Comparison of ENCODE assay signal across 18 mouse cellular contexts in the genomic region with DNA sequence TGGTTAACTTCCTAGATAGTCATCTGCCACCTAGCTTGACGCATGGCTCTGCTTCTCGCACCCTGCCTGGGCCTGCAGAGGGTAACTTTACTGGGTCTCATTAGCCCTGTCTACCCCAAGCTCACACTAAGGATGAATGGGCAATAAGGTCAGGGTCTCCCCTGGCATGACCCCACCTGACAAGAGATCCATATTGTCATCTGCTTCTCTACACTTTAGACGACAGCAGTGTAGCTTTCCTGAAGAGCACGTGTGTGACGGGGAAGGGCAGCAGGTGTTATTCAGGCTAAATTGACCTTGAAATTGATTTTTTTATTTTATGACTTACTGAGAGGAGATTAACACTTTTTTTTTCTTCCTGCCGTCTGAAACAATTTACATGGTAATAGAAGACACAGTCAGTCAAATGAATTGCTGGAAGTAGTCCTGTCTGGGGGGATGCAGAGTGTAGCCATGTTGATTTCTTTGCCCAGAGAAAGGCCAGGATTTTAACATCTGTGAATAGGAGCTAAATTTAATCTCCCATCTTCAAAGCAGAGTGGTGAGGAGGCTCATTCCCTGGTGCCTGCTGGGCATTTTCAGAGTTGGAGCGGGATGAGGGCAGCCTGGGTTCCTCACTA.
A peak's percentile ranks its signal among the peaks of the same experiment; 100 is the strongest.
DNase-seq lines count a peak whose midpoint lies in the region; ATAC-seq and TF ChIP-seq lines count a peak whose summit lies in the region.
"Had no signal": no experiment of that assay in that cellular context is flagged by ENCODE, and none has a peak within 500 bp of the region (broad histone marks: within the 10 kb centered on the region; RNA-seq: fewer than 3 reads in every experiment).

No protein-coding gene starts in this region.

- H3K4me3 ChIP-seq in embryonic facial prominence, embryonic 11.5 days (ENCODE audit: low read depth, low read length): no peak overlapping the region
- H3K4me3 ChIP-seq in embryonic facial prominence, embryonic 10.5 days: no peak overlapping the region
- H3K4me3 ChIP-seq in kidney, embryonic 15.5 days (replicated peaks): no peak overlapping the region
- H3K4me3 ChIP-seq in midbrain, embryonic 16.5 days (ENCODE audit: low read depth, low read length): no peak overlapping the region
- H3K4me3 ChIP-seq: embryonic facial prominence, embryonic 12.5 days; gastrocnemius, adult 2 months; midbrain, embryonic 12.5 days had no signal

- no peaks in the 10 kb centered on the region for H3K4me1 ChIP-seq in embryonic facial prominence, embryonic 11.5 days (ENCODE audit: control insufficient read depth, insufficient read depth, low read length)
- no peaks in the 10 kb centered on the region for H3K4me1 ChIP-seq in embryonic facial prominence, embryonic 10.5 days
- 0 out of 2 replicates have a peak, but pooled peaks cover 8% of the 10 kb centered on the region for H3K4me1 ChIP-seq in kidney, embryonic 15.5 days
- H3K4me1 ChIP-seq in midbrain, embryonic 16.5 days (ENCODE audit: control insufficient read depth, insufficient read depth, low read length): no peaks in the 10 kb centered on the region
- H3K4me1 ChIP-seq: embryonic facial prominence, embryonic 12.5 days; midbrain, embryonic 12.5 days had no signal

- ATAC-seq in embryonic facial prominence, embryonic 11.5 days (replicated peaks; ENCODE audit: insufficient number of reproducible peaks, low FRiP score, low TSS enrichment, low read depth): 0 out of 2 replicates have a peak, but pooled peaks have one; percentile 29
- ATAC-seq in kidney, embryonic 15.5 days (replicated peaks; ENCODE audit: low FRiP score): no peak
- ATAC-seq in midbrain, embryonic 16.5 days: no peak
- ATAC-seq: inflammation-experienced regulatory T-cells, adult 6 months; liver, postnatal 0 days; lung, postnatal 0 days had no signal

- no peak for TF ChIP-seq POLR2A in brain, embryonic 14.5 days (IDR thresholded peaks at IDR 0.05; ENCODE audit: borderline replicate concordance, extremely low read depth, insufficient read depth, insufficient read length, poor library complexity, severe bottlenecking)

- no peak for TF ChIP-seq CTCF in brain, embryonic 14.5 days (IDR thresholded peaks at IDR 0.05; ENCODE audit: borderline replicate concordance, extremely low read depth, insufficient read depth, insufficient read length)

- no peak overlapping the region for H3K27ac ChIP-seq in embryonic facial prominence, embryonic 11.5 days (replicated peaks; ENCODE audit: low read depth, low read length)
- no peak overlapping the region for H3K27ac ChIP-seq in embryonic facial prominence, embryonic 10.5 days (replicated peaks)
- 0 out of 2 replicates have a peak overlapping the region, but pooled peaks have one; percentile 37 for H3K27ac ChIP-seq in kidney, embryonic 15.5 days
- H3K27ac ChIP-seq in midbrain, embryonic 16.5 days (ENCODE audit: low read length): peak overlapping the region; percentile 37; the same call in 1 of the 2 replicates
- H3K27ac ChIP-seq: embryonic facial prominence, embryonic 12.5 days; gastrocnemius, adult 2 months; macrophage; midbrain, embryonic 12.5 days had no signal

- H3K36me3 ChIP-seq in embryonic facial prominence, embryonic 11.5 days (replicated peaks; ENCODE audit: control insufficient read depth, insufficient read depth, low read depth, low read length): no peaks in the 10 kb centered on the region
- H3K36me3 ChIP-seq in embryonic facial prominence, embryonic 10.5 days (replicated peaks): no peaks in the 10 kb centered on the region
- no peaks in the 10 kb centered on the region for H3K36me3 ChIP-seq in kidney, embryonic 15.5 days
- H3K36me3 ChIP-seq in midbrain, embryonic 16.5 days (ENCODE audit: control insufficient read depth, insufficient read depth, low read length): no peaks in the 10 kb centered on the region
- H3K36me3 ChIP-seq: embryonic facial prominence, embryonic 12.5 days; midbrain, embryonic 12.5 days had no signal

- no peak overlapping the region for H3K4me2 ChIP-seq in embryonic facial prominence, embryonic 11.5 days (ENCODE audit: low read depth, low read length)
- H3K4me2 ChIP-seq in kidney, embryonic 15.5 days: no peak overlapping the region
- no peak overlapping the region for H3K4me2 ChIP-seq in midbrain, embryonic 16.5 days (ENCODE audit: low read length)
- H3K4me2 ChIP-seq: embryonic facial prominence, embryonic 12.5 days; midbrain, embryonic 12.5 days had no signal

- no peak for DNase-seq in embryonic facial prominence, embryonic 11.5 days (ENCODE audit: low spot score)
- DNase-seq in embryonic facial prominence, embryonic 10.5 days (ENCODE audit: low spot score): no peak
- DNase-seq in kidney, adult 8-10 months: no peak
- DNase-seq in brain, embryonic 14.5 days (ENCODE audit: low read depth): peak; percentile 36
- no peak for DNase-seq in frontal cortex, postnatal 14 days (ENCODE audit: low spot score in 2 of 2)
- no peak for DNase-seq in thymus, postnatal 14 days
- DNase-seq: adrenal gland, postnatal 14 days; cerebellum, adult 9-11 months; gastrocnemius, adult 2 months; kidney, postnatal 10 days; liver, postnatal 0 days had no signal

- no peak overlapping the region for H3K9ac ChIP-seq in embryonic facial prominence, embryonic 11.5 days (replicated peaks; ENCODE audit: low read length)
- H3K9ac ChIP-seq in kidney, embryonic 15.5 days: no peak overlapping the region
- no peak overlapping the region for H3K9ac ChIP-seq in midbrain, embryonic 16.5 days (ENCODE audit: low read depth, low read length)
- H3K9ac ChIP-seq: embryonic facial prominence, embryonic 12.5 days; liver, postnatal 0 days; midbrain, embryonic 12.5 days had no signal

- H3K9me3 ChIP-seq in embryonic facial prominence, embryonic 11.5 days (replicated peaks; ENCODE audit: control insufficient read depth, low read length): no peaks in the 10 kb centered on the region
- H3K9me3 ChIP-seq in embryonic facial prominence, embryonic 10.5 days: peaks cover 3% of the 10 kb centered on the region; the same call in 1 of the 2 replicates
- no peaks in the 10 kb centered on the region for H3K9me3 ChIP-seq in kidney, embryonic 15.5 days (replicated peaks)
- no peaks in the 10 kb centered on the region for H3K9me3 ChIP-seq in midbrain, embryonic 16.5 days (replicated peaks; ENCODE audit: control insufficient read depth, low read length, poor library complexity, severe bottlenecking)
- H3K9me3 ChIP-seq: embryonic facial prominence, embryonic 12.5 days; midbrain, embryonic 12.5 days had no signal

- H3K27me3 ChIP-seq in embryonic facial prominence, embryonic 11.5 days (ENCODE audit: control insufficient read depth, insufficient read depth, low read length): no peaks in the 10 kb centered on the region
- H3K27me3 ChIP-seq in embryonic facial prominence, embryonic 10.5 days (replicated peaks; ENCODE audit: low read depth, poor library complexity, severe bottlenecking): no peaks in the 10 kb centered on the region
- H3K27me3 ChIP-seq in kidney, embryonic 15.5 days: no peaks in the 10 kb centered on the region
- H3K27me3 ChIP-seq in midbrain, embryonic 16.5 days (ENCODE audit: control insufficient read depth, insufficient read depth, low read depth, low read length): no peaks in the 10 kb centered on the region
- H3K27me3 ChIP-seq: embryonic facial prominence, embryonic 12.5 days; midbrain, embryonic 12.5 days had no signal

- WGBS in embryonic facial prominence, embryonic 11.5 days: 80% methylated on average over 7 of the region's 7 CpGs
- WGBS in embryonic facial prominence, embryonic 10.5 days: 80% methylated on average over 7 of the region's 7 CpGs
- 46% methylated on average over 7 of the region's 7 CpGs for WGBS in kidney, embryonic 15.5 days
- 38% methylated on average over 7 of the region's 7 CpGs for WGBS in midbrain, embryonic 16.5 days

Comparison
In these comparisons a context has a peak if more than half of its experiments do, and no peak if none do; other contexts are left out.
1. H3K27ac ChIP-seq: peak in kidney, embryonic 15.5 days (single experiment) and midbrain, embryonic 16.5 days (single experiment); none in embryonic facial prominence, embryonic 11.5 days (single experiment) and embryonic facial prominence, embryonic 10.5 days (single experiment).